Mouse (Mus musculus) bone marrow, adult 2 months (tissue): ENCODE measurements around the gene Trabd2b.

Experiments used
- CTCF ChIP-seq: fragments of 200-500 bp; IDR thresholded peaks from 2 replicates; pipeline ENCODE4 v1.5.1; 2011; ENCODE audit warnings: low read length, control low read depth; ENCODE audit not compliant: control insufficient read depth, insufficient read depth
- POLR2A ChIP-seq: fragments of 200-500 bp; IDR thresholded peaks from 2 replicates; pipeline ENCODE4 v1.6.1; 2011; ENCODE audit warnings: low read depth, mild to moderate bottlenecking, control low read depth, low read length, borderline replicate concordance; ENCODE audit not compliant: control insufficient read depth

DNA sequence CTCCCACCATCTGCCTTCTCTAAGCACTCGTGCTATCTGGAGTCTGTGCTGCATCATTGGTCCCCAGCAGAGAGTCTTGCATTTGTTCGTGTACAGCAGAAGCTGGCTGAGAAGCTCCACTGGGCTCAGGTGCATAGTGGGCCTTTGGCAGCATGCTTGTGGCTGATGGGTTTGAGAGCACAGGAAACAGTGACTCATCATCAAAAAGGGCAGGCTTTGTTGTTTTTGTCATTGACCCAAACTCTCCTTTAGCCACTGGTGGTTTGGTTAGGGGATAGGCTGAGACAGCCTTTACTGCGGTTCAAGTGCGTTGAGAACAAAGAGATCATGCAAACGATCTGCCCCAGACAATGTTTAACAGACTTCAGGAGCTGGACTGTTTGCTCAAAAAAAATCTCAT is 19.3 kb downstream of the Trabd2b start:
- TF ChIP-seq CTCF = no peak
- no peak for TF ChIP-seq POLR2A
